Mouse (Mus musculus): ENCODE data around the gene Sphk1. TPM values are rescaled to one million over a fixed set of nuclear protein-coding genes. Genes with fewer than 3 reads are reported as not detected.

Sphk1 gene
- total and polyA plus RNA-seq, 3 experiments, result 53.5 to 127 TPM; not detected in 1

- Histone ChIP-seq H3K9me3 (replicated peaks; ENCODE audit: insufficient read depth, low read length) (no peaks in the 10 kb centered on the region), H3K27me3 (ENCODE audit: control insufficient read depth in 1 of 2, insufficient read depth in 2 of 2, low read length in 2 of 2) (no peaks in the 10 kb centered on the region), H3K9ac (ENCODE audit: control insufficient read depth, low read depth, low read length, poor library complexity, severe bottlenecking) (no peak overlapping the region), H3K79me2 (ENCODE audit: control insufficient read depth, insufficient read depth, low read length, poor library complexity) (peaks cover 36% of the 10 kb centered on the region; the same call in 1 of the 2 replicates), H3K27ac (ENCODE audit: control insufficient read depth, low read depth, low read length) (no peak overlapping the region), H3K4me1 (ENCODE audit: control insufficient read depth in 1 of 2, insufficient read depth in 2 of 2, low read length in 2 of 2) (peaks cover 9 to 16% of the 10 kb centered on the region in 2 experiments), H3K4me3 (ENCODE audit: control insufficient read depth in 1 of 2, insufficient read depth in 1 of 2, low read depth in 2 of 2, low read length in 2 of 2) (no peak overlapping the region), H3K36me3 (ENCODE audit: control insufficient read depth in 1 of 2, insufficient read depth in 2 of 2, low read length in 2 of 2) (peaks cover 0 to 17% of the 10 kb centered on the region in 2 experiments; a peak in 3 of 4 replicates)
- DNase-seq (ENCODE audit: low read depth, low spot score), result no peak
- TF ChIP-seq MAFK (IDR thresholded peaks at IDR 0.05; ENCODE audit: borderline replicate concordance, low read depth, low read length) (no peak), TAL1 (IDR thresholded peaks at IDR 0.05; ENCODE audit: low read length) (no peak), USF2 (IDR thresholded peaks at IDR 0.05; ENCODE audit: borderline replicate concordance in 1 of 2, insufficient read depth in 1 of 2, low read depth in 1 of 2, low read length in 2 of 2) (no peak), RCOR1 (IDR thresholded peaks at IDR 0.05; ENCODE audit: low read depth, low read length) (no peak), CHD1 (IDR thresholded peaks at IDR 0.05; ENCODE audit: low read depth, low read length) (no peak), KAT2A (conservative IDR thresholded peaks at IDR 0.05; ENCODE audit: low read depth, low read length) (no peak), ZC3H11A (IDR thresholded peaks at IDR 0.05; ENCODE audit: low read depth, low read length) (no peak), SIN3A (IDR thresholded peaks at IDR 0.05; ENCODE audit: low read length) (no peak), RAD21 (IDR thresholded peaks at IDR 0.05; ENCODE audit: low read depth, low read length) (no peak)
Measured at GRCm38 (mm10) chr11:116567531-116567930, 36.8 kb downstream of the Sphk1 start.

DNA sequence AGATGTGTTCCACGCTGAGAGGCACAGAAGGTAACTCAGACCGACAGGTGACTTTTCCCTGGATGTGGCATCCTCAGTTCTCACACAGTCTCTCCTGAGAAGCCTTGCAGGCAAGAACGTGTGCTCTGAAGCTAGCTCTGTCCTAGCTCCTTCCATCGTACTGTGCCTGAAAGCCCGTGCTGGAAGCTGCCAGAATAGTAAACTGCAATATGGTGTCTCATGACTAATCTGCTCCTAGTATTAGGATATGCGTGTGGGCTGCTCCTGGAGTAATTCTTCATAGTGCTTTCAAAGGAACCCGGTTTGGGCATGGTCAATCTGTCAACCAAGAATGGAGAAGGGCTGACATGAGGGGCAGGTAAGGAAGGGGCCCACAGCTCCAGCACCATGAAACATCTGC lies 40.1 kb downstream of the Sphk1 start:
- no peak for DNase-seq (ENCODE audit: low read depth, low spot score)
- Histone ChIP-seq H3K27me3 (ENCODE audit: control insufficient read depth in 1 of 2, insufficient read depth in 2 of 2, low read length in 2 of 2) (no peaks in the 10 kb centered on the region), H3K9ac (ENCODE audit: control insufficient read depth, low read depth, low read length, poor library complexity, severe bottlenecking) (no peak overlapping the region), H3K79me2 (ENCODE audit: control insufficient read depth, insufficient read depth, low read length, poor library complexity) (peaks cover 44% of the 10 kb centered on the region; the same call in 1 of the 2 replicates), H3K27ac (ENCODE audit: control insufficient read depth, low read depth, low read length) (no peak overlapping the region), H3K4me1 (ENCODE audit: control insufficient read depth in 1 of 2, insufficient read depth in 2 of 2, low read length in 2 of 2) (peaks cover 18 to 41% of the 10 kb centered on the region in 2 experiments), H3K4me3 (ENCODE audit: control insufficient read depth in 1 of 2, insufficient read depth in 1 of 2, low read depth in 2 of 2, low read length in 2 of 2) (no peak overlapping the region), H3K36me3 (ENCODE audit: control insufficient read depth in 1 of 2, insufficient read depth in 2 of 2, low read length in 2 of 2) (peaks cover 0 to 31% of the 10 kb centered on the region in 2 experiments; a peak in 2 of 4 replicates), H3K9me3 (replicated peaks; ENCODE audit: insufficient read depth, low read length) (no peaks in the 10 kb centered on the region)
- TF ChIP-seq CHD2 (IDR thresholded peaks at IDR 0.05; ENCODE audit: low read length) (no peak), ELF1 (IDR thresholded peaks at IDR 0.05; ENCODE audit: low read depth, low read length) (no peak), USF2 (IDR thresholded peaks at IDR 0.05; ENCODE audit: borderline replicate concordance in 1 of 2, insufficient read depth in 1 of 2, low read depth in 1 of 2, low read length in 2 of 2) (no peak)

GRCm38 (mm10) chr11:116571767-116572679 lies 41.3 kb downstream of the Sphk1 start:
- peak overlapping the region; percentile 52 for H3K27ac ChIP-seq (ENCODE audit: control insufficient read depth, low read depth, low read length)
- DNase-seq (ENCODE audit: low read depth, low spot score), result peak; percentile 92
- peaks cover 0 to 31% of the 10 kb centered on the region in 2 experiments; a peak in 2 of 4 replicates for H3K36me3 ChIP-seq (ENCODE audit: control insufficient read depth in 1 of 2, insufficient read depth in 2 of 2, low read length in 2 of 2)
- H3K9ac ChIP-seq (ENCODE audit: control insufficient read depth, low read depth, low read length, poor library complexity, severe bottlenecking), result no peak overlapping the region; the same call in 1 of the 2 replicates
- peaks cover 18 to 41% of the 10 kb centered on the region in 2 experiments for H3K4me1 ChIP-seq (ENCODE audit: control insufficient read depth in 1 of 2, insufficient read depth in 2 of 2, low read length in 2 of 2)
- no peaks in the 10 kb centered on the region for H3K27me3 ChIP-seq (ENCODE audit: control insufficient read depth in 1 of 2, insufficient read depth in 2 of 2, low read length in 2 of 2)
- peaks cover 51% of the 10 kb centered on the region; the same call in 1 of the 2 replicates for H3K79me2 ChIP-seq (ENCODE audit: control insufficient read depth, insufficient read depth, low read length, poor library complexity)
- peak overlapping the region in 1 of 2 experiments; percentile 17; a peak in 2 of 4 replicates for H3K4me3 ChIP-seq (ENCODE audit: control insufficient read depth in 1 of 2, insufficient read depth in 1 of 2, low read depth in 2 of 2, low read length in 2 of 2)
- H3K9me3 ChIP-seq (replicated peaks; ENCODE audit: insufficient read depth, low read length), result no peaks in the 10 kb centered on the region
- TF ChIP-seq POLR2AphosphoS5 (IDR thresholded peaks at IDR 0.05; ENCODE audit: borderline replicate concordance, low read depth, low read length) (no peak), CTCF (IDR thresholded peaks at IDR 0.05 in 2 of 3, conservative IDR thresholded peaks at IDR 0.05 in 1 of 3; ENCODE audit: control insufficient read depth in 1 of 3, insufficient read depth in 1 of 3, low read depth in 2 of 3, low read length in 3 of 3, poor library complexity in 1 of 3, severe bottlenecking in 1 of 3) (no peak), MAFK (IDR thresholded peaks at IDR 0.05; ENCODE audit: borderline replicate concordance, low read depth, low read length) (peak; percentile 91), RAD21 (IDR thresholded peaks at IDR 0.05; ENCODE audit: low read depth, low read length) (no peak), POLR2A (IDR thresholded peaks at IDR 0.05; ENCODE audit: control insufficient read depth in 1 of 2, insufficient read depth in 1 of 2, low read depth in 1 of 2, low read length in 2 of 2, poor library complexity in 1 of 2) (no peak; a peak in 1 of 4 replicates), TAL1 (IDR thresholded peaks at IDR 0.05; ENCODE audit: low read length) (peak; percentile 75), GABPA (IDR thresholded peaks at IDR 0.05; ENCODE audit: low read depth, low read length) (peak; percentile 96), UBTF (IDR thresholded peaks at IDR 0.05; ENCODE audit: borderline replicate concordance, insufficient read depth, low read depth, low read length) (no peak), USF1 (IDR thresholded peaks at IDR 0.05; ENCODE audit: low read depth, low read length) (peak; percentile 55), MAZ (IDR thresholded peaks at IDR 0.05; ENCODE audit: low read depth, low read length) (0 out of 2 replicates have a peak, but pooled peaks have one; percentile 73), SIN3A (IDR thresholded peaks at IDR 0.05; ENCODE audit: low read length) (peak; percentile 94), ELF1 (IDR thresholded peaks at IDR 0.05; ENCODE audit: low read depth, low read length) (peak; percentile 47), MYC (IDR thresholded peaks at IDR 0.05; ENCODE audit: low read depth, low read length) (peak; percentile 91), KAT2A (conservative IDR thresholded peaks at IDR 0.05; ENCODE audit: low read depth, low read length) (peak; percentile 23; the same call in 1 of the 2 replicates), SMC3 (IDR thresholded peaks at IDR 0.05; ENCODE audit: low read depth, low read length) (no peak), ZNF384 (IDR thresholded peaks at IDR 0.05; ENCODE audit: low read depth, low read length) (peak; percentile 91), RCOR1 (IDR thresholded peaks at IDR 0.05; ENCODE audit: low read depth, low read length) (peak; percentile 43)
